ENCODE assay signal across 8 mouse cellular contexts in genomic region chr3:103419761-103420620, GRCm38 (mm10).
A peak's percentile ranks its signal among the peaks of the same experiment; 100 is the strongest.
DNase-seq lines count a peak whose midpoint lies in the region; ATAC-seq lines count a peak whose summit lies in the region.

No protein-coding gene starts in this region.

- no peaks in the 10 kb centered on the region for H3K27me3 ChIP-seq in intestine, embryonic 15.5 days (replicated peaks)

- 17% methylated on average over 4 of the region's 4 CpGs for WGBS in intestine, embryonic 15.5 days

- peak; percentile 95 for ATAC-seq in intestine, embryonic 15.5 days
- ATAC-seq in cerebellum, adult (ENCODE audit: insufficient number of reproducible peaks, low FRiP score, low TSS enrichment): no peak

- H3K4me3 ChIP-seq in intestine, embryonic 15.5 days (replicated peaks): no peak overlapping the region

- no peaks in the 10 kb centered on the region for H3K36me3 ChIP-seq in intestine, embryonic 15.5 days

- no peak overlapping the region for H3K4me2 ChIP-seq in intestine, embryonic 15.5 days (replicated peaks)

- DNase-seq in 416B (ENCODE audit: low read depth): peak; percentile 11
- DNase-seq in ZHBTc4 (ENCODE audit: low read depth, low spot score): peak; percentile 42
- DNase-seq in heart, adult 11 months: peak; percentile 96
- peak; percentile 21 for DNase-seq in lung, postnatal 25 days (ENCODE audit: low spot score)
- no peak for DNase-seq in layer of hippocampus, adult 8-10 months (ENCODE audit: low spot score in 2 of 2)
- no peak for DNase-seq in spleen, postnatal 14 days (ENCODE audit: low spot score in 2 of 2)

- H3K9me3 ChIP-seq in intestine, embryonic 15.5 days: no peaks in the 10 kb centered on the region

- H3K27ac ChIP-seq in intestine, embryonic 15.5 days: peak overlapping the region; percentile 72

- H3K9ac ChIP-seq in intestine, embryonic 15.5 days: no peak overlapping the region

- peaks cover 19% of the 10 kb centered on the region; the same call in 1 of the 2 replicates for H3K4me1 ChIP-seq in intestine, embryonic 15.5 days (replicated peaks)

Comparison
In these comparisons a context has a peak if more than half of its experiments do, and no peak if none do; other contexts are left out.
1. DNase-seq: peak in 416B (single experiment), ZHBTc4 (single experiment), heart, adult 11 months (single experiment) and lung, postnatal 25 days (single experiment); none in layer of hippocampus, adult 8-10 months (0 of 2) and spleen, postnatal 14 days (0 of 2).